Mouse (Mus musculus): ENCODE data around the gene Lrguk. TPM values are rescaled to one million over a fixed set of nuclear protein-coding genes. Genes with fewer than 3 reads are reported as not detected.

The Lrguk gene
- total and polyA plus RNA-seq, 2 experiments from 2014 or later: 0.99 to 1.2 TPM

DNA sequence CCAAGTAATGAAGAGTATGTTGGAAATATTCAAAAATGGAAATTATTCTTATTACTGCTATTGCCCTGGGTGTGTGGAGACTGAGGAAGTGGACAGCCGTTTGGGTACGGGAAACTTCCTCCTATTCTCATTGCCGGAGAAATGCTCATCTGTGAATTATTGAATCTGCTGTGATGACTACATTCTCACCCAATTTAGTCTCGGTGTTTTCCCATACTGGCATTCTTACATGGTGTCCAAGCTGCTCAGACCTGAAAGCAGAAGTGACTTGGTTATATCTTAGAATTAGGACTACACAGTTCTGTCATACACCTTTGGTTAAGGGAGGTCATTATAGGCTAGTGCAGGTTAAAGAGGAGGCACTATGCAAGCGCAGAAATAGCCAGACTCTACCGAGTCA, 30.5 kb downstream of the Lrguk start:
- Histone ChIP-seq H3K27ac (no peak overlapping the region), H3K27me3 (ENCODE audit: insufficient read depth, low read length) (no peaks in the 10 kb centered on the region), H3K9ac (replicated peaks; ENCODE audit: low read length) (no peak overlapping the region), H3K4me2 (ENCODE audit: low read depth, low read length) (no peak overlapping the region), H3K4me1 (ENCODE audit: insufficient read depth, low read length) (no peaks in the 10 kb centered on the region), H3K9me3 (ENCODE audit: low read length) (no peaks in the 10 kb centered on the region), H3K36me3 (ENCODE audit: insufficient read depth, low read length) (no peaks in the 10 kb centered on the region), H3K4me3 (ENCODE audit: low read length) (no peak overlapping the region)
- ATAC-seq: no peak
- no peak for TF ChIP-seq CTCF (IDR thresholded peaks at IDR 0.05; ENCODE audit: low read depth)
- 92% methylated on average over 6 of the region's 6 CpGs for WGBS
- DNase-seq (ENCODE audit: low spot score): no peak

DNA sequence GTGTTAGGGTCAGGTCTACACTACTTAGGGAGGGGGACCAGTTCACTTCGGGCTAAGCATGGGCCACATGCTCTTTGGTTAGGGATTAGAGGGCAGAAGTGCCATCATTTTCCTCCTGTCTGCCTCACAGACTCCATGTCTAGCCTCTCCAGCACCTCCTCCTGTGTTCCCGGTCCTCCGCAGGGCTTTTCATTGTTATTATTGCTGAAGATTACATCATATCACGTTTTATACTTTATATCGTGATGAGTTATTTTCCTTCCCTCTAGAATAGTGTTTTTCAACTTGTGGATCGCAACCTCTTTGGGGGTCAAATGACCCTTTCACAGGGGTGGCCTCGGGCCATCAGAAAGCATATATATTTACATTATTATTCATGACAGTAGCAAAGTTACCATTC, 37.5 kb downstream of the Lrguk start:
- TF ChIP-seq CTCF (IDR thresholded peaks at IDR 0.05; ENCODE audit: low read depth): no peak
- H3K4me3 ChIP-seq (ENCODE audit: low read length): no peak overlapping the region
- ATAC-seq (no peak), DNase-seq (ENCODE audit: low spot score) (no peak)
- no peaks in the 10 kb centered on the region for H3K4me1 ChIP-seq (ENCODE audit: insufficient read depth, low read length)
- H3K9me3 ChIP-seq (ENCODE audit: low read length): no peaks in the 10 kb centered on the region
- no peaks in the 10 kb centered on the region for H3K36me3 ChIP-seq (ENCODE audit: insufficient read depth, low read length)
- no peak overlapping the region for H3K9ac ChIP-seq (replicated peaks; ENCODE audit: low read length)
- no peaks in the 10 kb centered on the region for H3K27me3 ChIP-seq (ENCODE audit: insufficient read depth, low read length)
- no peak overlapping the region for H3K4me2 ChIP-seq (ENCODE audit: low read depth, low read length)
- 88% methylated on average over 7 of the region's 7 CpGs for WGBS
- H3K27ac ChIP-seq: no peak overlapping the region

GRCm38 (mm10) chr6:34067271-34067670, 38.0 kb downstream of the Lrguk start:
- H3K9me3 ChIP-seq (ENCODE audit: low read length): no peaks in the 10 kb centered on the region

GRCm38 (mm10) chr6:34071936-34072335, 42.7 kb downstream of the Lrguk start:
- Histone ChIP-seq H3K9me3 (ENCODE audit: low read length) (no peaks in the 10 kb centered on the region), H3K4me3 (ENCODE audit: low read length) (no peak overlapping the region), H3K4me1 (ENCODE audit: insufficient read depth, low read length) (no peaks in the 10 kb centered on the region), H3K36me3 (ENCODE audit: insufficient read depth, low read length) (no peaks in the 10 kb centered on the region), H3K27me3 (ENCODE audit: insufficient read depth, low read length) (no peaks in the 10 kb centered on the region), H3K27ac (no peak overlapping the region), H3K9ac (replicated peaks; ENCODE audit: low read length) (no peak overlapping the region), H3K4me2 (ENCODE audit: low read depth, low read length) (no peak overlapping the region)
- no peak for ATAC-seq
- 64% methylated on average over 5 of the region's 5 CpGs for WGBS
- no peak for DNase-seq (ENCODE audit: low spot score)
- no peak for TF ChIP-seq CTCF (IDR thresholded peaks at IDR 0.05; ENCODE audit: low read depth)

More at GRCm38 (mm10) chr6:34067271-34067670, 38.0 kb downstream of the Lrguk start:
- Histone ChIP-seq H3K4me2 (ENCODE audit: low read depth, low read length) (no peak overlapping the region), H3K4me3 (ENCODE audit: low read length) (no peak overlapping the region), H3K4me1 (ENCODE audit: insufficient read depth, low read length) (no peaks in the 10 kb centered on the region), H3K36me3 (ENCODE audit: insufficient read depth, low read length) (no peaks in the 10 kb centered on the region), H3K27me3 (ENCODE audit: insufficient read depth, low read length) (no peaks in the 10 kb centered on the region), H3K27ac (no peak overlapping the region), H3K9ac (replicated peaks; ENCODE audit: low read length) (no peak overlapping the region)
- no peak for ATAC-seq
- no peak for DNase-seq (ENCODE audit: low spot score)
- 98% methylated on average over 8 of the region's 8 CpGs for WGBS
- no peak for TF ChIP-seq CTCF (IDR thresholded peaks at IDR 0.05; ENCODE audit: low read depth)

- no peaks in the 10 kb centered on the region for H3K9me3 ChIP-seq (ENCODE audit: low read length)
- H3K9ac ChIP-seq (replicated peaks; ENCODE audit: low read length): no peak overlapping the region
- H3K4me2 ChIP-seq (ENCODE audit: low read depth, low read length): no peak overlapping the region
- no peak for DNase-seq (ENCODE audit: low spot score)
- no peaks in the 10 kb centered on the region for H3K27me3 ChIP-seq (ENCODE audit: insufficient read depth, low read length)
- TF ChIP-seq CTCF (IDR thresholded peaks at IDR 0.05; ENCODE audit: low read depth): no peak
- H3K27ac ChIP-seq: no peak overlapping the region
- no peak overlapping the region for H3K4me3 ChIP-seq (ENCODE audit: low read length)
- WGBS: 85% methylated on average over 3 of the region's 3 CpGs
- H3K36me3 ChIP-seq (ENCODE audit: insufficient read depth, low read length): no peaks in the 10 kb centered on the region
- no peak for ATAC-seq
- H3K4me1 ChIP-seq (ENCODE audit: insufficient read depth, low read length): no peaks in the 10 kb centered on the region
Observed at GRCm38 (mm10) chr6:34073931-34074442, 44.7 kb downstream of the Lrguk start.

DNA sequence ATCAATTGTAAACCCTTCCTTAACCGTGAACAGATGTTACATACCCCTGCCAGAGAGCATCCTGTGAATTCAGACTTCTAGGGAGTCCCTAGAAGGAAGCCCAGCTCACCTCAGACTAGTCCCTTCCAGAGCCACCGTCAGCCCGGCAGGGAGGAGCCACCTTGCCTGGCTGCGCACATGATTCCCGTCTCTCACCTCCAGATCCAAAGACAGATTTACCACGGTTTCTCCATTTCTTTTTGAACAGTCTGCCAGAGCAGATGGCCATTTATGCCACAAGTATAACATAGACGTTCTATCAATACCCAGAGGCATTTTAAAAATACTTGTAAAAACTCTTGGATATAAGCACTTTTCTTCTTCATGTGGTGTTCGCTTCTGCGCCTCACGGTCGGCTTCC, 46.3 kb downstream of the Lrguk start:
- 70% methylated on average over 11 of the region's 11 CpGs for WGBS
- no peak overlapping the region for H3K4me3 ChIP-seq (ENCODE audit: low read length)
- no peaks in the 10 kb centered on the region for H3K27me3 ChIP-seq (ENCODE audit: insufficient read depth, low read length)
- H3K9ac ChIP-seq (replicated peaks; ENCODE audit: low read length): no peak overlapping the region
- no peak overlapping the region for H3K27ac ChIP-seq
- H3K4me1 ChIP-seq (ENCODE audit: insufficient read depth, low read length): no peaks in the 10 kb centered on the region
- no peak for DNase-seq (ENCODE audit: low spot score)
- H3K9me3 ChIP-seq (ENCODE audit: low read length): no peaks in the 10 kb centered on the region
- H3K4me2 ChIP-seq (ENCODE audit: low read depth, low read length): no peak overlapping the region
- TF ChIP-seq CTCF (IDR thresholded peaks at IDR 0.05; ENCODE audit: low read depth): no peak
- no peaks in the 10 kb centered on the region for H3K36me3 ChIP-seq (ENCODE audit: insufficient read depth, low read length)
- no peak for ATAC-seq

- H3K9me3 ChIP-seq (ENCODE audit: low read length): no peaks in the 10 kb centered on the region
- DNase-seq (ENCODE audit: low spot score) (no peak), ATAC-seq (no peak)
- H3K4me1 ChIP-seq (ENCODE audit: insufficient read depth, low read length): no peaks in the 10 kb centered on the region
- WGBS: 93% methylated on average over 5 of the region's 5 CpGs
- no peak overlapping the region for H3K4me2 ChIP-seq (ENCODE audit: low read depth, low read length)
- H3K36me3 ChIP-seq (ENCODE audit: insufficient read depth, low read length): no peaks in the 10 kb centered on the region
- H3K27ac ChIP-seq: no peak overlapping the region
- TF ChIP-seq CTCF (IDR thresholded peaks at IDR 0.05; ENCODE audit: low read depth): no peak
- no peak overlapping the region for H3K4me3 ChIP-seq (ENCODE audit: low read length)
- H3K27me3 ChIP-seq (ENCODE audit: insufficient read depth, low read length): no peaks in the 10 kb centered on the region
- no peak overlapping the region for H3K9ac ChIP-seq (replicated peaks; ENCODE audit: low read length)
Observed at GRCm38 (mm10) chr6:34083471-34083870, 54.2 kb downstream of the Lrguk start.
